Mouse (Mus musculus) neural tube, embryonic 11.5 days (tissue): ENCODE results near the gene Bicd1. TPM values are rescaled to one million over a fixed set of nuclear protein-coding genes. Genes with fewer than 3 reads are reported as not detected.
"Not testable (repeated sequence)": the region's sequence is repeated elsewhere in the genome, so short reads cannot be mapped to it uniquely, and the experiment has no call there.

Experiments used
- ATAC-seq: fragments of 200-750 bp; cut with Nextera tagmentation; 2 replicates; pipeline ENCODE4 v1.8.0; 2017; ENCODE audit warnings: moderate number of reproducible peaks, mild to moderate bottlenecking, moderate TSS enrichment, moderate library complexity; ENCODE audit not compliant: insufficient read depth, low FRiP score, low TSS enrichment
- DNase-seq: peaks from one replicate; pipeline ENCODE4 v3.0.0-alpha.2; 2015; ENCODE audit warnings: low spot score
- H3K27ac ChIP-seq: fragments of 300-500 bp; sonication (generic); 2 replicates; pipeline ENCODE4 v1.5.1; 2014; ENCODE audit warnings: low read depth, mild to moderate bottlenecking, low read length
- H3K27me3 ChIP-seq: fragments of 300-500 bp; sonication (generic); 2 replicates; pipeline ENCODE4 v1.6.1; 2014; ENCODE audit warnings: mild to moderate bottlenecking, low read length, mixed read lengths; ENCODE audit not compliant: control insufficient read depth, insufficient read depth
- H3K36me3 ChIP-seq: fragments of 300-500 bp; sonication (generic); 2 replicates; pipeline ENCODE4 v1.6.1; 2014; ENCODE audit warnings: mild to moderate bottlenecking, low read length, moderate library complexity, mixed read lengths; ENCODE audit not compliant: control insufficient read depth, insufficient read depth
- H3K4me1 ChIP-seq: fragments of 300-500 bp; sonication (generic); 2 replicates; pipeline ENCODE4 v1.6.1; 2014; ENCODE audit warnings: low read length, mixed read lengths; ENCODE audit not compliant: control insufficient read depth, insufficient read depth
- H3K4me2 ChIP-seq: fragments of 300-500 bp; sonication (generic); 2 replicates; pipeline ENCODE4 v1.6.1; 2014; ENCODE audit warnings: low read depth, mild to moderate bottlenecking, moderate library complexity
- H3K4me3 ChIP-seq: fragments of 300-500 bp; sonication (generic); 2 replicates; pipeline ENCODE4 v1.5.1; 2014; ENCODE audit warnings: low read depth, low read length
- H3K9ac ChIP-seq: fragments of 300-500 bp; sonication (generic); 2 replicates; pipeline ENCODE4 v1.6.1; 2014; ENCODE audit warnings: mild to moderate bottlenecking, low read length
- H3K9me3 ChIP-seq: fragments of 300-500 bp; sonication (generic); 2 replicates; pipeline ENCODE4 v1.6.1; 2016; ENCODE audit warnings: low read length; ENCODE audit not compliant: control insufficient read depth
- WGBS: fragments of 180-500 bp; shearing (Covaris S2); extraction: QIAGEN DNeasy Blood & Tissue Kit; methylation state at CpG from one replicate; pipeline ENCODE4 v1.1.7; 2014; 5-methylcytosine and 5-hydroxymethylcytosine counted together
- polyA plus RNA-seq: library from polyadenylated mRNA; unstranded; fragments of >200 nt; fragmentation: Nextera tagmentation; extraction: Ambion mirVana; gene quantifications from 2 replicates; pipeline ENCODE4 v1.2.1, GENCODE M21; 2014

Gene Bicd1
- polyA plus RNA-seq = 14.0 and 17.8 TPM in 2 replicates

DNA sequence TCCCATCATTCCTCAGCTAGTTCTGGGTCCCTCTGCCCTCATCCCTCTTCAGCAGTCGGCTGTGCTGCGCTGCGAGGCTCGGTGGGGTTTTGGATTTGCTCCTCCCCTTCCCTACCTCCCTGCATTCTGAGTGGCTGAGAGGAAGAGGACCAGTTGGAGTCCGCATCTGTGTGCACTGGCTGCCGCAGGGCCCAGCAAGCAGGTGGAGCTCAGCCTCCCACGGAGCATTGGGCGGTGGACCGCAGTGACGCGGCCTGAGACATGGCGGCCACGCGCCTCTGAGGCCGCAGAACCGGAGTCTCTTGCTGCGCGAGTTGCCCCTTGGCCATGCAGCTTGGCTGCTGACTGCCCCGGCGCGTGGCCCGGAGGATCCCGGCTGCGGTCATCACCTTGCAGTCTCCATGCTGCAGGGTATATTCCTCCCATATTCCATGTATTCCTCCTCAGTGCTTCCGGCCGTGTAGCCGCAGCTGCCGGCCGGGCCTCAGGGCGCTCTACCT is at the start of gene Bicd1:
Gene Bicd1 (plus strand): TSS at position 54 of the 500 bp plus-strand sequence.
- Histone ChIP-seq H3K27ac (peak within 1 kb of the TSS; percentile 83), H3K4me2 (peak within 1 kb of the TSS; percentile 68), H3K4me3 (peak within 1 kb of the TSS; percentile 74), H3K4me1 (no peaks in the 10 kb centered on the region), H3K9ac (peak within 1 kb of the TSS; percentile 78), H3K9me3 (no peaks in the 10 kb centered on the region), H3K27me3 (no peaks in the 10 kb centered on the region), H3K36me3 (no peaks in the 10 kb centered on the region)
- WGBS = under 1% methylated on average over 30 of the region's 30 CpGs
- DNase-seq (peak; percentile 88), ATAC-seq (peak; percentile 99)

DNA sequence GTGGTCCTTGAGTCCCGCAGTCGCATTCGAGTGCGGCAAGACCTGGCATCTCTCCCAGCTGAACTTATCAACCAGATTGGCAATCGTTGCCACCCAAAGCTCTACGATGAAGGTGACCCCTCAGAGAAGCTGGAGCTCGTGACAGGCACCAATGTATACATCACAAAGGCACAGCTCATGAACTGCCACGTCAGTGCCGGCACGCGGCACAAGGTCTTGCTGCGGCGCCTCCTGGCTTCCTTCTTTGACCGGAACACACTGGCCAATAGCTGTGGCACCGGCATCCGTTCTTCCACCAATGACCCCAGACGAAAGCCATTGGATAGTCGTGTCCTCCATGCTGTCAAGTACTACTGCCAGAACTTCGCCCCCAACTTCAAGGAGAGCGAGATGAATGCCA is 46.2 kb upstream of the Bicd1 start:
- ATAC-seq, H3K9ac ChIP-seq, H3K9me3 ChIP-seq, H3K4me2 ChIP-seq, H3K4me3 ChIP-seq, DNase-seq, H3K27me3 ChIP-seq, H3K36me3 ChIP-seq, H3K4me1 ChIP-seq, H3K27ac ChIP-seq: not testable (repeated sequence)
- 96% methylated on average over 19 of the region's 20 CpGs for WGBS

DNA sequence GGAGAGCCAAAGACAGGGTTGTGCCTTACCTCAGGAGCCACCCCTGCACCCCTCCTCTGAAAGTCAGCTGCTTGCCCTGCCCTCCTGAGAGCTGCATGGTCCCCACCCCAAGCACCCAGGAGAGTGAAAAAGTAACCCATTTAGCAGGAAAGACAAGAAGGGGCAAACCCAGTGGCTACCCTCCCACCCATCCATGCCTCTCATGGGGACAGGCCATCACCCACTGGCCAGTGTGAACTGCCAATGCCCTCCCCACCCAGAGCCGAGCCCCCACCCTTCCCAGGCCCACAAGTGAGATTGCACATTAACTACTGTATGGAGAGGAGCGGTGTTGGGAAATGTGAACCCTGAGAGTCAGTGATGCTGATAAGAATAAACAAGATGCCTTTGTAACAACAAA is 42.7 kb upstream of the Bicd1 start:
- not testable (repeated sequence) for ATAC-seq, H3K4me1 ChIP-seq, H3K36me3 ChIP-seq, H3K27ac ChIP-seq, H3K9me3 ChIP-seq, H3K4me3 ChIP-seq, H3K27me3 ChIP-seq, H3K4me2 ChIP-seq, H3K9ac ChIP-seq, DNase-seq
- 76% methylated on average over 2 of the region's 2 CpGs for WGBS

DNA sequence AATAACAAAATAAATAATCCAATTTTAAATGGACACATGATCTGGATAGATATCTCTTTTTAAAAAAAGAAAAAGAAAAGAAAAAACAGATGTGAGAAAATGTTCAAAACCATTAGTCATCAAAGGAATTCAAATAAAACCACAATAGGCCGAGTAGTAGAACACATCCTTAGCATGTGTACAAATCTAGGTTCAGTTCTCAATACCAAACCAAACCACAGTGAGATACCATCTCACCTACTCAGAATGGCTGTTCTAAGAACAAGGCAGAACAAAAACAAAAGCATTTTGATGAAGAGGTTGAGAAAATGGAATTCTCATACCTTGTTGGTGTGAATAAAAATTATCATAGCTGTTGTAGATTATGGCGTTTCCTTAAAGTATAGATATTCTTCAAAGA is 42.3 kb upstream of the Bicd1 start:
- Histone ChIP-seq H3K9ac (no peak overlapping the region), H3K36me3 (no peaks in the 10 kb centered on the region), H3K4me2 (no peak overlapping the region), H3K4me3 (no peak overlapping the region), H3K9me3 (no peaks in the 10 kb centered on the region), H3K27me3 (no peaks in the 10 kb centered on the region), H3K27ac (no peak overlapping the region), H3K4me1 (no peaks in the 10 kb centered on the region)
- DNase-seq = no peak
- ATAC-seq = no peak
- 91% methylated on average over 2 of the region's 2 CpGs for WGBS

DNA sequence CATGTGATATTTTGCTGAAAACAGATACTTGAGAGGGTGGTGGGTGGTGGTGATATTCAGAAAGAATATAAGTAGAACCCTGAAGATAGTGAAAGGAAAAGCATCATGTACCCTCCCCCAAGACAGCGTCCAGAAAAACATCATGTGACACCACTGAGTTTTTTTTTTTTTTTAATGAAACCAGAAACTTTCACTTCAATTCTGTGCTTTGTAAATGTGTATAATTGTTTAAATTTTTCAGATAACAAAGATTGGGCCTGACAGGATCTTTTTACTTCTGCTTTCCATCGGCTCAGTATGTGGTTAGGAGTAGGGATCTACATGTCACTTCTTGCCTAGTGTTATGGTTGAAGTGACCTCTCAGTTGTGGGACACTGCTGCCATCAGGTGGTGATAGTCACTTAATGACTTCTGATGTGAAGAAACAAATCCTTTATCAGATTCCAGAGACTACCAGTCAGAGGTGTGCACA is 33.7 kb upstream of the Bicd1 start:
- Histone ChIP-seq H3K27ac (no peak overlapping the region), H3K36me3 (no peaks in the 10 kb centered on the region), H3K27me3 (no peaks in the 10 kb centered on the region), H3K9me3 (no peaks in the 10 kb centered on the region), H3K4me1 (no peaks in the 10 kb centered on the region), H3K9ac (no peak overlapping the region), H3K4me3 (no peak overlapping the region), H3K4me2 (no peak overlapping the region)
- peak; percentile 54 for DNase-seq
- 70% methylated on average over 2 of the region's 2 CpGs for WGBS
- 0 out of 2 replicates have a peak, but pooled peaks have one; percentile 38 for ATAC-seq

DNA sequence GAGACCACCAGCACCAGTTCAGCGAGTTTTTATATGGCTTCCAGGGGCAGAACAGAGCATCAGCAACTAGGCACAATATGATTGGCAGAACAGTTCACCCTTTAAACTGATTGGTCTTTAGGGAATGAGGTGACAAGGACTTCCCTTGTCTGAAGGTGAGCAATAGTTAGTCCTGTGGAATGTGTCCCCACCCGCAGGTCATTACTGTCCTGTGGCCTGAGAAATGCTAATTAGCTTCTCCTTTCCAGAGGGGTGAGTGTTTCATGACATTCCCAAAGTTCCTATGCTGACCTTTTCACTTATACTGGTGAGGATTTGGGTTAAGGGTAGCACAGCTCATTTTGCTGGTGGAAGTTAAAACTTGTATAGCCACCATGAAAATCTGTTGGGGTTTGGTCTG is 25.2 kb upstream of the Bicd1 start:
- H3K9me3 ChIP-seq = no peaks in the 10 kb centered on the region
- H3K36me3 ChIP-seq = no peaks in the 10 kb centered on the region
- 75% methylated on average over 2 of the region's 2 CpGs for WGBS
- no peaks in the 10 kb centered on the region for H3K4me1 ChIP-seq
- DNase-seq (no peak), ATAC-seq (no peak)
- no peak overlapping the region for H3K27ac ChIP-seq
- H3K4me2 ChIP-seq = no peak overlapping the region
- H3K4me3 ChIP-seq = no peak overlapping the region
- no peak overlapping the region for H3K9ac ChIP-seq
- no peaks in the 10 kb centered on the region for H3K27me3 ChIP-seq

DNA sequence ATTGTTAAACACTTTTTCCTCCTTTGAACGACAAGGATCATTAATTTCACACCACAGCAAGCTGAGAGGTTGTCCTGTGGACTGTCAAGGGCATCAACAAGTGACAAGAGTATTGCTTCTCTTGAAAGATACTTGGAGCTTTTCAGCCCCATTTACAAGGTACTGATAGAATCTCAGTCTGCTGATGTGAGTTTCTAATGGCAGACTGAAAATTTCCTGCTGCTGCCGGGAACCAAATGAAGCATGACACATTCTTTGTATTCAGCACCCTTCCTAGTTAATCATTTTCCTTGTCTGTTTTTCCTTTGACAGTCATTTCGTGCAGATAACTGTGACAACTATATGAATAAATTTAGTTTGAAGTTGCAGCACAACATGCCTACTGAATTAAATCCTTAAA is 22.3 kb upstream of the Bicd1 start:
- H3K4me2 ChIP-seq = no peak overlapping the region
- WGBS = 23% methylated on average over 3 of the region's 3 CpGs
- no peaks in the 10 kb centered on the region for H3K4me1 ChIP-seq
- no peak overlapping the region for H3K27ac ChIP-seq
- no peak overlapping the region for H3K9ac ChIP-seq
- no peak overlapping the region for H3K4me3 ChIP-seq
- H3K36me3 ChIP-seq = no peaks in the 10 kb centered on the region
- H3K27me3 ChIP-seq = no peaks in the 10 kb centered on the region
- ATAC-seq (no peak), DNase-seq (no peak)
- H3K9me3 ChIP-seq = no peaks in the 10 kb centered on the region

DNA sequence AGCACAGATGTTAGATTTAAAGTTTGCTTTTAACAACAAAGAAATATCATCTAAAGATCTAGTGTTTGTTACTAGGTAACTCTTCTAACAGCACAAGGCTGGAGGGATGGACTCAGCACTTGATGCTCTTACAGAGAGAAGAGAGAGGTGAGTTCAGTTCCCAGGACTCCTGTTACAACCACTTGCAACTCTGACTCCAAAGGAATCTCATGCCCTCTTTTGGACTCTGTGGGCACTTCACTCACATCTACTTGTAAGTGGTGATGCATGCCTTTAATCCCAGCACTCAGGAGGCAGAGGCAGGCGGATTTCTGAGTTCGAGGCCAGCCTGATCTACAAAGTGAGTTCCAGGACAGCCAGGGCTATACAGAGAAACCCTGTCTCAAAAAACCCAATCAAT is 19.1 kb upstream of the Bicd1 start:
- not testable (repeated sequence) for H3K4me2 ChIP-seq, H3K4me3 ChIP-seq, H3K27me3 ChIP-seq, H3K4me1 ChIP-seq, H3K27ac ChIP-seq, H3K36me3 ChIP-seq, DNase-seq, H3K9me3 ChIP-seq, H3K9ac ChIP-seq, ATAC-seq
- 76% methylated on average over 2 of the region's 2 CpGs for WGBS

DNA sequence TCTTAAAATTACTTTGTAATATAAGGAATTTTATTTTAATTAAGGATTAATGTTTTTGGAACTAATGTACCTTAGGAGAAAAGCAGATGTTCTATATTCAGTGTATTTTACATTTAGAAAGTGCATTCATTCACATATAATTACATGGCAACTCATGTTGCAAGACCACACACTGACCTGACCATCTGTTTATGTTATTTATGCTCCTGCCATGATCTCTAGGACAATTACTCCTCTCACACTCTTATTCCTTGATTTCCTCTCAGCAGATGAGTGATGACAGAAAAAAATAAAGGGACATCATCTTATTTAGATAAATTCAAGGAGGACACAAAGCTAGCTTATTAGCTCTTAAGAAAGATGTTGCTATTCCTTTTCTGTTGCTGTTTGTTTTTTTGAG is 9.3 kb upstream of the Bicd1 start:
- Histone ChIP-seq H3K9ac (no peak overlapping the region), H3K27ac (no peak overlapping the region), H3K4me2 (no peak overlapping the region), H3K4me1 (0 out of 2 replicates have a peak, but pooled peaks cover 2% of the 10 kb centered on the region), H3K27me3 (no peaks in the 10 kb centered on the region), H3K4me3 (no peak overlapping the region), H3K9me3 (no peaks in the 10 kb centered on the region), H3K36me3 (no peaks in the 10 kb centered on the region)
- DNase-seq = no peak
- ATAC-seq = no peak
